Mouse (Mus musculus) frontal cortex, postnatal 36 days (tissue): ENCODE measurements around the gene C1ra.
"Not testable (repeated sequence)": the region's sequence is repeated elsewhere in the genome, so short reads cannot be mapped to it uniquely, and the experiment has no call there.

Experiments used
- DNase-seq, 2 experiments: peaks; one replicate each; pipeline ENCODE4 v3.0.0; 2022; ENCODE audit warnings: low spot score in 2 of 2

Gene C1ra

DNA sequence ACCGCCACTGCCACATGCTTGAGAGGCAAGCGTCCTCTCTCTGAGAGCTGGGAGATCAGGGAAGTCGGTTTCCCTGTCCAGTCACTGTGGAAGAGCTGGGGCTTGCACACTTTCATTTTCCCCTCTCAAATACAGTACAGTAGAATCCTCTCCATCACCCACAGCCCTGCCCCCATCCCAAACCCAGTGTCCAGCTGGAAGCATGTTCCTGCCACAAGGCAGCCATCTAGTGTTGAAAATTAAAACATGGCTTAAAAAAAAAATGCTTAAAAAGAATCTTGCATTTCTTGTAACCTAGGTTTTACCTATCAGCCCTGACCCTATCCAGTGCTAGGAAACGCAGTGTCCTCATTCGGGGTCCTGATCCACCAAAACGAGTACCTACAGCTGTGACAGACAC is 32.3 kb downstream of the C1ra start:
- DNase-seq: peak in 1 of 2 experiments; percentile 14

DNA sequence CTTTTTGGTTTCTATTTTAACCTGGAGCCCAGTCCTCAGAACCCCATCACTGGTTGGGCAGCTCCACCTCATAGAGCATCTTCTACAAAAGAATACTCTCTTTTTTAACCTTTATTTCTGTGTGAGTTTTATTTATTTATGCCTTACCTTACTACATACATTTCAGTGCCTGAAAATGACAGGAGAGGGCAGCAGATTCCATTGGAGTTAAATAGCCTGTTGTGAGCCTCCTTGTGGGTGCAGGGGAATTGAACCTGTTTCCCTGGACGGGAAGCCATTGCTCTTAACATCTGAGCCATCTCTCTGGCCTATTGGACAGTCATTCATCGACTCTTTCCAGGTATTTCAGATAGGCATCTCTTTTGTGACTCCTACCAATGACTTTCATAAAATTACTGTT is 33.2 kb downstream of the C1ra start:
- DNase-seq: peak in 1 of 2 experiments; percentile 5

GRCm38 (mm10) chr6:124547979-124548378 is 35.8 kb downstream of the C1ra start:
- DNase-seq: not testable (repeated sequence)

DNA sequence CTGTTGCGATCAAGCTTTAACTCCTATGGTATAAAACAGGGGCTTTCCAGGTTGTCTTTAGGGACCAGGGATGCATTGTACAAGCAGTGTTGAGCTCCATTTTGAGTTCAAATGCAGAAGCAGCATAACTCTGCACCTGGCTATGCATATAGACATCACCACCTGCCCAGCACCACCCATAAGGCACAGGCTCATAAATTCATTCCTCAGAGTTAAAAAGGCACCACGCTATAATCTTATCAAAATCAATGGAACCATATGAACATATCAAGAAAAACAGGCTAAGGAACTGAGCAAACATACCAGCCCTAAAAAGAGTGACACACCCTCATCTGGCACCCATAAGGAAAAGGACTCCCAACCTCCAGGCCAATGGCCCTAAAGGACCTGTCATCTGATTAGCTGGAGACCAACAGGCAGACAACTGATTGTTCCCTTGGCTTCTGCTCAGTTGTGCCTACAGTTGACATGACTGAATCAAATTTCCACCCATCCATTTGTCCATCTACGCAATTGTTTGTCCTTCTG is 36.9 kb downstream of the C1ra start:
- DNase-seq: no peak

DNA sequence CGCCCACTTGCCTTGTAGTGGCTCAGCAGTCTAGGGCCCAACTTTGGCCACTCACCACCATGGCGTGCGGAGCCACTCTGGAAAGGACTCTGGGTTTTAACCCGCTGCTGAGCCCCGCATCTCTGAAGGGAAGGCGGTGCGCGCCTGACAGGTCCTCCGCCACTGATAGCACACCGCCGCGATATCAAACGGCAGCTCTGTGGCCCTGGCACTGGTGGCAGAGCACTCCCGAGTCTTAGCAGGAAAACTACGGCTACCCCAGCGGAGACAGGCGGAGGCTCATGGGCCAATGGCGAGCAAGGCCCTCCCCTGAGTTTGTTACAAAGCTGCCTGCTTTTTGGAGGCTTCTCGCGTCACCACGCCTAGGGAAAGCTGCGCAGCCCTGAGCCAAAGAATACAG is 40.6 kb downstream of the C1ra start:
- no peak for DNase-seq

DNA sequence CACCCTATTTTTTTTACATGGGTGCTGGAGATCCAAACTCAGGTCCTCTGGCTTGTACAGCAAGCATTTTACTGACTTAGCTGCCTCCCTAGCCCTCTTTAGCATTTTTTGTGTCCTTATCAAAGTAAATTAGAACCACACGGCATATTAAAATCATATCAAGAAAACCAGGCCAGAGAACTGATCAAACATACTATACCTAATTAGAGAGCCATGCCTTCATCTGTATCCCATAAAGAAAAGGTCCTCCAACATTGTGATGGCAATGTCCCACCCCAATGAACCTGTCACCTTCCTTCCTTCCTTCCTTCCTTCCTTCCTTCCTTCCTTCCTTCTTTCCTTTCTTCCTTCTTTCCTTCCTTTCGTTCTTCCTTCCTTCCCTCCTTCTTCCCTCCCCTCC is 43.8 kb downstream of the C1ra start:
- not testable (repeated sequence) for DNase-seq

- not testable (repeated sequence) for DNase-seq
Measured at GRCm38 (mm10) chr6:124561156-124561555, 49.0 kb downstream of the C1ra start.

DNA sequence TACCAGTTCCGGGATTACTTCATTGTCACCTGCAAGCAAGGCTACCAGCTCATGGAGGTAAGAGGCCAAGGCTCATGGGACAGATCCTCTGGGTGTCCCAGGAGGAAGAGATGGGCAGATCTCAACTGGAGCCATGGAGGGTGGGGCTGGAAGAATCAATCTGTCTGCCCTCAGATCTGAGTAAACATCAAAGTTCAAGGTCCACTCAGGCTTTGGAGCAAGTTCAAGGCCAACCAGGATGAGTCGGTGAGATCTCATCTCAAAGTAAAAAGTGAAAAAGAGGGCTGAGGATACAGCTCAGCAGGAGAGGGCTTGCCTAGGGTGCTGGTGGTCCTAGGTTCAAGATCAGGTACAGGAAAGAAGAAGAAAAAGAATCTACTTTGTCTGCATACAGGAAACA is 49.4 kb downstream of the C1ra start:
- DNase-seq: not testable (repeated sequence)

- peak; percentile 46 to 73 for DNase-seq
Measured at GRCm38 (mm10) chr6:124570026-124570425, 57.8 kb downstream of the C1ra start, which contains the start of gene C1rb. Gene C1rb (plus strand): TSS chr6:124570294.
